8 mouse cellular contexts compared by ENCODE assay signal in the genomic region with DNA sequence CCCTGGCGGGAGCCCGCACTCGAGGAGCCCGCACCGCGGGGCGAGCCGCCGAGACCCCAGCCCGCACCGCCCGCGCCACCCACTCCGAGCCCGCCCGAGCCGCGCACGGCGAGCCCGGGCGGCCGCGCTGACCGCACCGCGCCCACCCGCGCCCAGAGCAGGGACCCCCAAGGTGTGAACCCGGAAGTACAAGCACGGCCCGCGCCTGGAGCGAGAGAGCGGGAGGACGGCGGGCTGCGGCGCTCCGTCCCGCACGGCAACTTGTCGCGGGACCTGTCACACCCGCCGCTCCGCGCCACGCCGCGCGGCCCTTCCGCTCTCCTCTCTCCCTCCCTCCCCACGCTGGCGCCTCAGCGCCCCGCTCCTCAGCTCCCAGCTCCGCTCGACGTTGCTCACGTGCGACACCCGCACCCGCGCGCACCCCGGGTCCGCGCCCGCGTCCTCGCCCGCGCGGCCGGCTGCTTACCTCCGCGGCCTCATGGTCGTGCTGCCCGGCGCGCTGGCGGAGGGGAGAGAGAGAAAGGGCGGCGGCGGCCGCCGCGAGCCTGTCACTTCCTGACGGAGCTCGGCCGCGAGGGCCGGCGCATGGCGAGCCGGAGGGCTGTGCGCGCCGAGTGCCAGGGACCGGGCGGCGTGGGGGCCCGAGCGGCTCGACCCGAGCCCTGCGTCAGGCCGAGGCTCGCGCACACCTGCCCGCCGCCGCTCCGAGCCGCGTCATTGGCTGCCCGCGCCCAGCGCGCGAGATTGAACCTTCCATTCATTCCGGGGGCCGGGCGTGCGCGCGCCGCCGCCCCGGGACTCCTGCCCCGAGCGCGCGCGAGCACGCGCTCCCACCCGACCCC. TPM values are rescaled to one million over a fixed set of nuclear protein-coding genes. Genes with fewer than 3 reads are reported as not detected.
A peak's percentile ranks its signal among the peaks of the same experiment; 100 is the strongest.
DNase-seq lines count a peak whose midpoint lies in the region; ATAC-seq and TF ChIP-seq lines count a peak whose summit lies in the region.

A gene (minus strand): TSS at position 635 of the 842 bp plus-strand sequence.

- H3K4me2 ChIP-seq in forebrain, embryonic 15.5 days (replicated peaks) = peak within 1 kb of the TSS; percentile 71
- H3K4me2 ChIP-seq in hindbrain, embryonic 16.5 days (ENCODE audit: low read length) = peak within 1 kb of the TSS; percentile 85
- peak within 1 kb of the TSS; percentile 78 for H3K4me2 ChIP-seq in midbrain, embryonic 13.5 days (replicated peaks)
- peak within 1 kb of the TSS; percentile 97 for H3K4me2 ChIP-seq in stomach, postnatal 0 days (replicated peaks; ENCODE audit: low read depth)

- peak; percentile 95 for ATAC-seq in forebrain, embryonic 15.5 days (replicated peaks)
- ATAC-seq in hindbrain, embryonic 16.5 days = peak; percentile 97
- ATAC-seq in midbrain, embryonic 13.5 days = peak; percentile 95
- peak; percentile 86 for ATAC-seq in stomach, postnatal 0 days (ENCODE audit: low FRiP score, low TSS enrichment)

- H3K27me3 ChIP-seq in forebrain, embryonic 15.5 days = peaks cover 16% of the 10 kb centered on the region; the same call in 1 of the 2 replicates
- no peaks in the 10 kb centered on the region; the same call in 1 of the 2 replicates for H3K27me3 ChIP-seq in hindbrain, embryonic 16.5 days (replicated peaks; ENCODE audit: control insufficient read depth, insufficient read depth, low read length)
- H3K27me3 ChIP-seq in midbrain, embryonic 13.5 days = no peaks in the 10 kb centered on the region
- peaks cover 7% of the 10 kb centered on the region; the same call in 1 of the 2 replicates for H3K27me3 ChIP-seq in stomach, postnatal 0 days (ENCODE audit: control insufficient read depth, insufficient read depth, low read length)

- no peak for TF ChIP-seq EP300 in stomach, postnatal 0 days (optimal IDR thresholded peaks at IDR 0.05)

- H3K27ac ChIP-seq in gastrocnemius, adult 2 months = no peak within 1 kb of the TSS
- peak within 1 kb of the TSS; percentile 91 for H3K27ac ChIP-seq in forebrain, embryonic 15.5 days (replicated peaks)
- H3K27ac ChIP-seq in hindbrain, embryonic 16.5 days (ENCODE audit: low read depth, low read length) = peak within 1 kb of the TSS; percentile 97
- H3K27ac ChIP-seq in midbrain, embryonic 13.5 days = peak within 1 kb of the TSS; percentile 97
- H3K27ac ChIP-seq in stomach, postnatal 0 days (replicated peaks) = no peak within 1 kb of the TSS

- under 1% methylated on average over 110 of the region's 139 CpGs for WGBS in forebrain, embryonic 15.5 days
- under 1% methylated on average over 84 of the region's 139 CpGs for WGBS in hindbrain, embryonic 16.5 days
- under 1% methylated on average over 104 of the region's 139 CpGs for whole genome bisulfite sequencing in midbrain, embryonic 13.5 days
- under 1% methylated on average over 96 of the region's 139 CpGs for WGBS in stomach, postnatal 0 days

- H3K4me1 ChIP-seq in forebrain, embryonic 15.5 days = 0 out of 2 replicates have a peak, but pooled peaks cover 11% of the 10 kb centered on the region
- H3K4me1 ChIP-seq in hindbrain, embryonic 16.5 days (ENCODE audit: control insufficient read depth, insufficient read depth, low read depth, low read length) = no peaks in the 10 kb centered on the region; the same call in 1 of the 2 replicates
- 0 out of 2 replicates have a peak, but pooled peaks cover 2% of the 10 kb centered on the region for H3K4me1 ChIP-seq in midbrain, embryonic 13.5 days (replicated peaks)
- H3K4me1 ChIP-seq in stomach, postnatal 0 days (replicated peaks; ENCODE audit: control insufficient read depth, insufficient read depth) = 0 out of 2 replicates have a peak, but pooled peaks cover 4% of the 10 kb centered on the region

- DNase-seq in gastrocnemius, adult 2 months = peak; percentile 29
- no peak for DNase-seq in gastrocnemius, postnatal 36 days
- DNase-seq in cerebellum, adult 11 months = peak; percentile 22
- DNase-seq in left cerebral cortex, postnatal 4 days = peak; percentile 71
- DNase-seq in stomach, postnatal 0 days (ENCODE audit: low spot score) = peak; percentile 56

- intact Hi-C loops in gastrocnemius, adult 2 months (cut with DNase I) = no loop called here
- intact Hi-C loops in gastrocnemius, postnatal 36 days (cut with DNase I) = no loop called here
- intact Hi-C loops in left cerebral cortex, postnatal 4 days (cut with DNase I) = no loop called here

- no peaks in the 10 kb centered on the region for H3K36me3 ChIP-seq in forebrain, embryonic 15.5 days
- no peaks in the 10 kb centered on the region for H3K36me3 ChIP-seq in hindbrain, embryonic 16.5 days (ENCODE audit: control insufficient read depth, insufficient read depth, low read length)
- no peaks in the 10 kb centered on the region for H3K36me3 ChIP-seq in midbrain, embryonic 13.5 days
- H3K36me3 ChIP-seq in stomach, postnatal 0 days (ENCODE audit: control insufficient read depth, insufficient read depth, low read length) = no peaks in the 10 kb centered on the region

- H3K9me3 ChIP-seq in forebrain, embryonic 15.5 days = no peaks in the 10 kb centered on the region
- no peaks in the 10 kb centered on the region for H3K9me3 ChIP-seq in hindbrain, embryonic 16.5 days (ENCODE audit: control insufficient read depth, low read length)
- no peaks in the 10 kb centered on the region for H3K9me3 ChIP-seq in midbrain, embryonic 13.5 days
- no peaks in the 10 kb centered on the region for H3K9me3 ChIP-seq in stomach, postnatal 0 days (ENCODE audit: control insufficient read depth, low read length)

- peak within 1 kb of the TSS; percentile 59 for H3K9ac ChIP-seq in forebrain, embryonic 15.5 days (replicated peaks)
- H3K9ac ChIP-seq in hindbrain, embryonic 16.5 days (ENCODE audit: low read depth, low read length) = peak within 1 kb of the TSS; percentile 88
- H3K9ac ChIP-seq in midbrain, embryonic 13.5 days (replicated peaks) = peak within 1 kb of the TSS; percentile 84
- H3K9ac ChIP-seq in stomach, postnatal 0 days (ENCODE audit: low read length) = 0 out of 2 replicates have a peak within 1 kb of the TSS, but pooled peaks have one; percentile 8

- peak within 1 kb of the TSS; percentile 78 for H3K4me3 ChIP-seq in gastrocnemius, adult 2 months
- H3K4me3 ChIP-seq in forebrain, embryonic 15.5 days = peak within 1 kb of the TSS; percentile 84
- peak within 1 kb of the TSS; percentile 81 for H3K4me3 ChIP-seq in hindbrain, embryonic 16.5 days (ENCODE audit: low read length)
- H3K4me3 ChIP-seq in midbrain, embryonic 13.5 days (replicated peaks) = peak within 1 kb of the TSS; percentile 72
- H3K4me3 ChIP-seq in stomach, postnatal 0 days (ENCODE audit: low read depth, low read length) = peak within 1 kb of the TSS; percentile 57

- 0 out of 2 replicates have a peak, but pooled peaks have one; percentile 4 for TF ChIP-seq CTCF in gastrocnemius, adult 2 months (IDR thresholded peaks at IDR 0.05)
- no peak for TF ChIP-seq CTCF in stomach, postnatal 0 days (IDR thresholded peaks at IDR 0.05; ENCODE audit: low read depth)

RNA-seq across cellular contexts. Expression of the gene that starts here (rescaled TPM):
- not detected for total RNA-seq in gastrocnemius, adult 2 months (2021)
- total RNA-seq in gastrocnemius, postnatal 36 days (2021) = not detected
- polyA plus RNA-seq in forebrain, embryonic 15.5 days (2015; fragmentation: Nextera tagmentation; extraction: Ambion mirVana) = 4.0 and 5.0 TPM in 2 replicates
- polyA plus RNA-seq in hindbrain, embryonic 16.5 days (2015; fragmentation: Nextera tagmentation; extraction: Ambion mirVana) = 6.2 and 7.0 TPM in 2 replicates
- total RNA-seq in left cerebral cortex, postnatal 4 days (2021) = 1 to 10 TPM; 4.5 to 5.9 TPM
- 10.3 and 13.2 TPM in 2 replicates for polyA plus RNA-seq in midbrain, embryonic 13.5 days (2015; fragmentation: Nextera tagmentation; extraction: Ambion mirVana)
- polyA plus RNA-seq in stomach, postnatal 0 days (2015; fragmentation: Nextera tagmentation; extraction: Ambion mirVana) = 0.07 and 0.08 TPM in 2 replicates

Comparison
In these comparisons a context has a peak if more than half of its experiments do, and no peak if none do; other contexts are left out.
1. RNA of the gene that starts here (total RNA-seq): 4.5 to 5.9 TPM in left cerebral cortex, postnatal 4 days; not detected in gastrocnemius, adult 2 months and not detected in gastrocnemius, postnatal 36 days; every median in the first group is over 4 times any median in the second.
2. Peak in DNase-seq and H3K4me3 ChIP-seq in gastrocnemius, adult 2 months; RNA of the gene not detected or under 1 TPM.
3. Peak in DNase-seq, ATAC-seq, H3K4me3 ChIP-seq, H3K9ac ChIP-seq and H3K4me2 ChIP-seq in stomach, postnatal 0 days; RNA of the gene not detected or under 1 TPM.
4. DNase-seq: peak in cerebellum, adult 11 months (single experiment) and left cerebral cortex, postnatal 4 days (single experiment); none in gastrocnemius, postnatal 36 days (0 of 2).
5. H3K27ac ChIP-seq: peak in forebrain, embryonic 15.5 days (single experiment), hindbrain, embryonic 16.5 days (single experiment) and midbrain, embryonic 13.5 days (single experiment); none in gastrocnemius, adult 2 months (single experiment) and stomach, postnatal 0 days (single experiment).
6. H3K9ac ChIP-seq: peak in every context shown above with its lines; median percentile 88 in hindbrain, embryonic 16.5 days; 84 in midbrain, embryonic 13.5 days; 59 in forebrain, embryonic 15.5 days; 8 in stomach, postnatal 0 days.
7. Peak in every context shown above with its lines, with median percentiles within 50 percentile points of each other: H3K4me3 ChIP-seq, ATAC-seq and H3K4me2 ChIP-seq.